Mouse (Mus musculus): Measurements from ENCODE around the gene Mkln1.

- TF ChIP-seq TCF12 (IDR thresholded peaks at IDR 0.05; ENCODE audit: insufficient read depth, poor library complexity, severe bottlenecking) (no peak), CEBPB (IDR thresholded peaks at IDR 0.05; ENCODE audit: insufficient read depth, poor library complexity, severe bottlenecking) (no peak), E2F4 (IDR thresholded peaks at IDR 0.05; ENCODE audit: insufficient read depth) (no peak), POLR2A (IDR thresholded peaks at IDR 0.05; ENCODE audit: insufficient read length, low read depth) (no peak), MAX (IDR thresholded peaks at IDR 0.05; ENCODE audit: low read depth) (no peak)
Observed at GRCm38 (mm10) chr6:31480008-31480407, 81.5 kb downstream of the Mkln1 start.
